Mouse (Mus musculus): Measurements from ENCODE around the gene Pacrg.

DNA sequence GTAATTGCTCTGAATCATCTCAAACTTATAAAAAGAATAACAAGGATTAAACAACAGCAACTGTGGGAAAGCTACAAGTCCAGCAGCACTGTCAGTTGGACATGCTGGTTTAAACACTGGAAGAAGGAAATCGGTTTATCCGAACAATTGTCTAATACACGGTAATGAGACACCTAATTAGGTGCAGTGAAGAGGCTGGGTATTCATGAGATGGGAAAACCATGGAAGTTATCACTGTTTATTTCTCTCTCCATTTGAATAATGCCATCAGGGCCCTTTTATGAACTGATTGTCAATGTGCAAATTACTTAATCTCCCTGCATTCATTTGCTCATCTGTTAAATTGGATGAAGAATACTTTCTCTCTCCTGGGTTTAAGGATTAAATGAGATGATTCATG, 280.1 kb downstream of the Pacrg start:
- TF ChIP-seq CEBPB (IDR thresholded peaks at IDR 0.05; ENCODE audit: low read depth) (no peak), CTCF (IDR thresholded peaks at IDR 0.05; ENCODE audit: control insufficient read depth, insufficient read depth, insufficient read length) (no peak), MYOG (IDR thresholded peaks at IDR 0.05; ENCODE audit: control insufficient read depth, extremely low read depth, insufficient read length) (no peak), MYOD1 (IDR thresholded peaks at IDR 0.05; ENCODE audit: control insufficient read depth, insufficient read length, low read depth) (no peak)
